Mouse (Mus musculus) right cerebral cortex, adult 2 months (tissue): ENCODE data around the gene Zfp605.
"Not testable (repeated sequence)": the region's sequence is repeated elsewhere in the genome, so short reads cannot be mapped to it uniquely, and the experiment has no call there.

Source experiments
- DNase-seq, 2 experiments: peaks; one replicate each; pipeline ENCODE4 v3.0.0; 2021 to 2022; ENCODE audit warnings: low spot score in 2 of 2

Gene Zfp605

GRCm38 (mm10) chr5:110109991-110110441 is at the start of gene Zfp605:
Gene Zfp605, plus strand, starts transcription at chr5:110110092.
- DNase-seq, result peak; percentile 94 to 96

- not testable (repeated sequence) for DNase-seq
Measured at GRCm38 (mm10) chr5:110072413-110072812, 37.5 kb upstream of the Zfp605 start, which contains the start of gene Gm17655. Gene Gm17655, minus strand, starts transcription at chr5:110072513.

GRCm38 (mm10) chr5:110082961-110083360 is 26.9 kb upstream of the Zfp605 start:
- no peak for DNase-seq

- no peak for DNase-seq
Measured at GRCm38 (mm10) chr5:110086161-110086866, 23.6 kb upstream of the Zfp605 start.

- DNase-seq, result no peak
Measured at GRCm38 (mm10) chr5:110091546-110091945, 18.3 kb upstream of the Zfp605 start.

- peak; percentile 88 to 89 for DNase-seq
Measured at GRCm38 (mm10) chr5:110094030-110094846, 15.7 kb upstream of the Zfp605 start, which contains the start of gene Gm35315. Gene Gm35315, minus strand, starts transcription at chr5:110094420.

GRCm38 (mm10) chr5:110094847-110095213 is 15.1 kb upstream of the Zfp605 start:
- DNase-seq, result no peak

GRCm38 (mm10) chr5:110098991-110099477 is 10.9 kb upstream of the Zfp605 start:
- peak in 1 of 2 experiments; percentile 72 for DNase-seq

- peak in 1 of 2 experiments; percentile 17 for DNase-seq
Measured at GRCm38 (mm10) chr5:110099656-110100580, 10.0 kb upstream of the Zfp605 start, which contains the start of gene Plcxd1. Gene Plcxd1, plus strand, starts transcription at chr5:110099969.

- peak in 1 of 2 experiments; percentile 36 for DNase-seq
Measured at GRCm38 (mm10) chr5:110100921-110101631, 8.8 kb upstream of the Zfp605 start.

GRCm38 (mm10) chr5:110101716-110102347 is 8.1 kb upstream of the Zfp605 start:
- peak; percentile 81 to 82 for DNase-seq

GRCm38 (mm10) chr5:110102429-110102828 is 7.5 kb upstream of the Zfp605 start:
- DNase-seq, result no peak

GRCm38 (mm10) chr5:110102853-110103625 is 6.9 kb upstream of the Zfp605 start:
- peak in 1 of 2 experiments; percentile 23 for DNase-seq

- DNase-seq, result no peak
Measured at GRCm38 (mm10) chr5:110103901-110104615, 5.8 kb upstream of the Zfp605 start.

- DNase-seq, result no peak
Measured at GRCm38 (mm10) chr5:110104616-110105380, 5.1 kb upstream of the Zfp605 start.

- no peak for DNase-seq
Measured at GRCm38 (mm10) chr5:110106140-110106871, 3.6 kb upstream of the Zfp605 start.

GRCm38 (mm10) chr5:110106901-110107564 is 2.9 kb upstream of the Zfp605 start:
- peak in 1 of 2 experiments; percentile 32 for DNase-seq
